ENCODE assay signal across 9 mouse cellular contexts in the genomic region with DNA sequence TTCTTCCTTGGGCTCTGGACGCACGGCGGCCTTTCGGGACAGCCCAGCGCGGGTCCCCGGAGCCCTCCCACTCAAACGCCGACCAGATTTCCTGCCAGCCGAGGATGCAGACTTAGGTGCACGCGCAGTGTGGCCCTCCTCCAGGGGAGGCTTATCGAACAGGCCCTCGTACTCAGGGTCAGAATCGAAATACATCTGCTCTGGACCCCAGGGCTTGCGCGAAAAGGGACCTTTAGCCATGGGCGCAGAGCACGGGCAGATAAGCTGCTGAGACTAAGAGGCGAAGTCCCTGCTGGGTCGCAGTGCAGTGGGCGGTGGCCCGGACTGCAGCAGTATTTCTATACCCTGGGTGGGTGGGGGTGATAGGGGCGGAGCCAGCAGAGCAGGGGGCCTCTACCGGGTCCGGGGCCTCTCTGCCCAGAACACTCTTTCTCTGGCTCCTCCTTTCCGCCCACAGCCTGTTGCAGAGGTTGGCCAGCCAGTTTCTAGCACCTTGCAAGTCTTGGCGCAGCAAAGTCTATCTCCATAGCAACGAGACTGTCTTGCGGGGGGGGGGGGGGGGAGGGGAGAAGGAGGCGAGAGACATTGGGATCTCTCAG. TPM values are rescaled to one million over a fixed set of nuclear protein-coding genes. Genes with fewer than 3 reads are reported as not detected.
DNase-seq lines count a peak whose midpoint lies in the region; ATAC-seq lines count a peak whose summit lies in the region.
"Had no signal": no experiment of that assay in that cellular context is flagged by ENCODE, and none has a peak within 500 bp of the region (broad histone marks: within the 10 kb centered on the region; RNA-seq: fewer than 3 reads in every experiment).

A gene (minus strand): TSS at position 351 of the 599 bp plus-strand sequence.

- WGBS in heart, embryonic 16.5 days: under 1% methylated on average over 29 of the region's 31 CpGs

- H3K9me3 ChIP-seq in heart, embryonic 16.5 days (replicated peaks; ENCODE audit: control insufficient read depth, low read length): no peaks in the 10 kb centered on the region

- H3K4me3 ChIP-seq in heart, embryonic 16.5 days (ENCODE audit: low read length): peak within 1 kb of the TSS; percentile 51
- H3K4me3 ChIP-seq: erythroblast, embryonic 14.5 days had no signal

- H3K27me3 ChIP-seq in heart, embryonic 16.5 days (ENCODE audit: control insufficient read depth, insufficient read depth, low read length): no peaks in the 10 kb centered on the region

- no peaks in the 10 kb centered on the region for H3K4me1 ChIP-seq in heart, embryonic 16.5 days (ENCODE audit: control insufficient read depth, insufficient read depth, low read length)

- H3K36me3 ChIP-seq in heart, embryonic 16.5 days (ENCODE audit: control insufficient read depth, insufficient read depth): 0 out of 2 replicates have a peak, but pooled peaks cover under 1% of the 10 kb centered on the region

- peak; percentile 65 for DNase-seq in CD4-positive, CD25-positive, alpha-beta regulatory T cell, adult 2 months (ENCODE audit: low read depth, low spot score)
- peak; percentile 42 for DNase-seq in Muller cell, postnatal 12 days (ENCODE audit: inconsistent ontology term)
- peak; percentile 83 for DNase-seq in embryo, embryonic 11.5 days (ENCODE audit: low read depth, low spot score)
- DNase-seq in layer of hippocampus, postnatal 36 days: peak; percentile 47 to 53
- peak; percentile 29 for DNase-seq in lung, postnatal 14 days
- DNase-seq in right cerebral cortex, postnatal 36 days (ENCODE audit: low spot score in 2 of 2): peak; percentile 70 to 73

- H3K9ac ChIP-seq in heart, embryonic 16.5 days (ENCODE audit: low read length): peak within 1 kb of the TSS; percentile 55

- ATAC-seq in heart, embryonic 16.5 days (replicated peaks; ENCODE audit: extremely low read depth, insufficient read depth, low FRiP score): peak; percentile 92
- ATAC-seq in erythroblast, adult 5-6 weeks (replicated peaks; ENCODE audit: low FRiP score, poor library complexity, severe bottlenecking): no peak

- H3K27ac ChIP-seq in heart, embryonic 16.5 days (ENCODE audit: low read length): no peak within 1 kb of the TSS

- H3K4me2 ChIP-seq in heart, embryonic 16.5 days (ENCODE audit: low read depth, low read length): peak within 1 kb of the TSS; percentile 64

RNA-seq across cellular contexts. Expression of the gene that starts here (rescaled TPM):
- 18.0 and 20.9 TPM in 2 replicates for polyA plus RNA-seq in heart, embryonic 16.5 days (2015; fragmentation: Nextera tagmentation; extraction: Ambion mirVana)
- total RNA-seq in layer of hippocampus, postnatal 36 days (2021): 100 to 1,000 TPM; 196 to 210 TPM
- total RNA-seq in erythroblast, adult 5-6 weeks (2015; ENCODE audit: low replicate concordance): not detected in 2 replicates
- total RNA-seq in erythroblast, adult 5-6 weeks (2017; ENCODE audit: low replicate concordance): not detected in 2 replicates

Comparison
In these comparisons a context has a peak if more than half of its experiments do, and no peak if none do; other contexts are left out.
1. RNA of the gene that starts here (total RNA-seq): 196 to 210 TPM in layer of hippocampus, postnatal 36 days; not detected in erythroblast, adult 5-6 weeks; every median in the first group is over 100 times any median in the second.
2. DNase-seq: peak in every context shown above with its lines; median percentile 83 in embryo, embryonic 11.5 days; 72 in right cerebral cortex, postnatal 36 days; 65 in CD4-positive, CD25-positive, alpha-beta regulatory T cell, adult 2 months; 50 in layer of hippocampus, postnatal 36 days; 42 in Muller cell, postnatal 12 days; 29 in lung, postnatal 14 days.